ENCODE assay signal across 18 mouse cellular contexts in genomic region chr1:58610166-58610565, GRCm38 (mm10). TPM values are rescaled to one million over a fixed set of nuclear protein-coding genes. Genes with fewer than 3 reads are reported as not detected.
A peak's percentile ranks its signal among the peaks of the same experiment; 100 is the strongest.
DNase-seq lines count a peak whose midpoint lies in the region; ATAC-seq and TF ChIP-seq lines count a peak whose summit lies in the region.
"Had no signal": no experiment of that assay in that cellular context is flagged by ENCODE, and none has a peak within 500 bp of the region (broad histone marks: within the 10 kb centered on the region; RNA-seq: fewer than 3 reads in every experiment).

No protein-coding gene starts in this region.

- no peaks in the 10 kb centered on the region for H3K36me3 ChIP-seq in liver, adult 2 months (ENCODE audit: control insufficient read depth, insufficient read depth, low read length)
- no peaks in the 10 kb centered on the region for H3K36me3 ChIP-seq in lung, postnatal 0 days (ENCODE audit: insufficient read depth, low read length)
- no peaks in the 10 kb centered on the region for H3K36me3 ChIP-seq in hindbrain, postnatal 0 days (ENCODE audit: insufficient read depth, low read length)
- H3K36me3 ChIP-seq: embryonic facial prominence, embryonic 12.5 days; forebrain, embryonic 15.5 days; heart, embryonic 10.5 days; limb, embryonic 15.5 days had no signal

- 25% methylated on average over 1 of the region's 1 CpGs for WGBS in liver, adult 2 months
- WGBS in lung, postnatal 0 days: 49% methylated on average over 1 of the region's 1 CpGs
- 86% methylated on average over 1 of the region's 1 CpGs for WGBS in hindbrain, postnatal 0 days

- intact Hi-C loops in gastrocnemius, adult 2 months (cut with DNase I): no loop called here
- intact Hi-C loops in gastrocnemius, postnatal 14 days (cut with DNase I; ENCODE audit: low total_unique reads): no loop called here

- no peaks in the 10 kb centered on the region for H3K9me3 ChIP-seq in lung, postnatal 0 days (ENCODE audit: low read length)
- H3K9me3 ChIP-seq in hindbrain, postnatal 0 days (ENCODE audit: low read length): no peaks in the 10 kb centered on the region
- H3K9me3 ChIP-seq: embryonic facial prominence, embryonic 12.5 days; forebrain, embryonic 15.5 days; limb, embryonic 15.5 days had no signal

- no peaks in the 10 kb centered on the region for H3K27me3 ChIP-seq in liver, adult 2 months (ENCODE audit: control insufficient read depth, insufficient read depth, low read length)
- H3K27me3 ChIP-seq in lung, postnatal 0 days (replicated peaks; ENCODE audit: insufficient read depth, low read length): no peaks in the 10 kb centered on the region
- no peaks in the 10 kb centered on the region for H3K27me3 ChIP-seq in hindbrain, postnatal 0 days (ENCODE audit: insufficient read depth, low read length)
- H3K27me3 ChIP-seq: CH12.LX; embryonic facial prominence, embryonic 12.5 days; forebrain, embryonic 15.5 days; limb, embryonic 15.5 days; megakaryocyte, embryonic 14.5 days had no signal

- no peak overlapping the region for H3K9ac ChIP-seq in liver, adult 2 months (ENCODE audit: low read depth, low read length)
- H3K9ac ChIP-seq in lung, postnatal 0 days (replicated peaks; ENCODE audit: low read depth): no peak overlapping the region
- no peak overlapping the region for H3K9ac ChIP-seq in hindbrain, postnatal 0 days (replicated peaks; ENCODE audit: low read length)
- H3K9ac ChIP-seq: embryonic facial prominence, embryonic 12.5 days; forebrain, embryonic 15.5 days; limb, embryonic 15.5 days; liver, postnatal 0 days had no signal

- peak; percentile 60 for ATAC-seq in lung, postnatal 0 days
- no peak for ATAC-seq in hindbrain, postnatal 0 days
- ATAC-seq in inflammation-experienced regulatory T-cells, adult 6 months: no peak
- ATAC-seq: forebrain, embryonic 15.5 days; liver, postnatal 0 days had no signal

- peak; percentile 47 for TF ChIP-seq EP300 in lung, postnatal 0 days (IDR thresholded peaks at IDR 0.05)

- no peaks in the 10 kb centered on the region for H3K79me2 ChIP-seq in liver, adult 2 months (ENCODE audit: control insufficient read depth, insufficient read depth, low read length)

- H3K27ac ChIP-seq in gastrocnemius, adult 2 months: peak overlapping the region; percentile 39
- H3K27ac ChIP-seq in liver, adult 2 months (replicated peaks; ENCODE audit: insufficient read depth, low read depth, low read length): peak overlapping the region; percentile 93
- H3K27ac ChIP-seq in lung, postnatal 0 days (ENCODE audit: low read length): no peak overlapping the region
- H3K27ac ChIP-seq in hindbrain, postnatal 0 days: no peak overlapping the region
- H3K27ac ChIP-seq: embryonic facial prominence, embryonic 12.5 days; forebrain, embryonic 15.5 days; heart, embryonic 10.5 days; limb, embryonic 15.5 days had no signal

- peaks cover 18% of the 10 kb centered on the region for H3K4me1 ChIP-seq in liver, adult 2 months (ENCODE audit: control insufficient read depth, insufficient read depth, low read length)
- no peaks in the 10 kb centered on the region for H3K4me1 ChIP-seq in lung, postnatal 0 days (ENCODE audit: insufficient read depth, low read depth, low read length)
- H3K4me1 ChIP-seq in hindbrain, postnatal 0 days (ENCODE audit: insufficient read depth, low read length): no peaks in the 10 kb centered on the region
- H3K4me1 ChIP-seq: embryonic facial prominence, embryonic 12.5 days; forebrain, embryonic 15.5 days; heart, embryonic 10.5 days; limb, embryonic 15.5 days had no signal

- no peak for DNase-seq in gastrocnemius, adult 2 months
- DNase-seq in gastrocnemius, postnatal 14 days: no peak
- DNase-seq in liver, adult 2 months (ENCODE audit: extremely low read depth, low read depth, low spot score): peak; percentile 95
- no peak for DNase-seq in liver
- DNase-seq in lung, postnatal 0 days (ENCODE audit: low spot score): peak; percentile 69
- DNase-seq in hindbrain, postnatal 0 days (ENCODE audit: low spot score): no peak
- DNase-seq: cerebellum, adult 9-11 months; liver, postnatal 0 days; midbrain, embryonic 14.5 days; thymus, postnatal 25 days had no signal

- TF ChIP-seq CTCF in gastrocnemius, adult 2 months (IDR thresholded peaks at IDR 0.05): no peak
- no peak for TF ChIP-seq CTCF in liver, adult 2 months (IDR thresholded peaks at IDR 0.05; ENCODE audit: low read depth, low read length)
- TF ChIP-seq CTCF in lung, postnatal 0 days (IDR thresholded peaks at IDR 0.05): no peak
- no peak for TF ChIP-seq CTCF in hindbrain, postnatal 0 days (IDR thresholded peaks at IDR 0.05; ENCODE audit: low read depth)

- no peak overlapping the region for H3K4me3 ChIP-seq in gastrocnemius, adult 2 months
- no peak overlapping the region for H3K4me3 ChIP-seq in liver, adult 2 months (ENCODE audit: insufficient read depth, low read depth, low read length)
- no peak overlapping the region for H3K4me3 ChIP-seq in lung, postnatal 0 days (ENCODE audit: low read depth, low read length)
- H3K4me3 ChIP-seq in hindbrain, postnatal 0 days (ENCODE audit: low read length): no peak overlapping the region
- H3K4me3 ChIP-seq: embryonic facial prominence, embryonic 12.5 days; forebrain, embryonic 15.5 days; heart, embryonic 10.5 days; limb, embryonic 15.5 days; megakaryocyte, embryonic 14.5 days; myocyte had no signal

- TF ChIP-seq POLR2A in liver, adult 2 months (IDR thresholded peaks at IDR 0.05; ENCODE audit: extremely low read depth, insufficient read depth, low read length): no peak

- H3K4me2 ChIP-seq in lung, postnatal 0 days (replicated peaks; ENCODE audit: low read depth, low read length): no peak overlapping the region
- no peak overlapping the region for H3K4me2 ChIP-seq in hindbrain, postnatal 0 days (ENCODE audit: low read depth, low read length)
- H3K4me2 ChIP-seq: embryonic facial prominence, embryonic 12.5 days; forebrain, embryonic 15.5 days; limb, embryonic 15.5 days had no signal

RNA-seq across cellular contexts. Expression of gene Ndufb3, which starts 24.0 kb away (rescaled TPM):
- 100 to 1,000 TPM; 137 to 239 TPM for total RNA-seq in gastrocnemius, adult 2 months (2021)
- total RNA-seq in gastrocnemius, postnatal 14 days (2021): 100 to 1,000 TPM; 166 to 184 TPM
- total RNA-seq in liver, adult 2 months (2014; rRNA removed): 116 and 196 TPM in 2 replicates
- 48.0 and 52.4 TPM in 2 replicates for polyA plus RNA-seq in liver, adult 2 months (2012; rRNA removed)
- 162 and 163 TPM in 2 replicates for polyA plus RNA-seq in lung, postnatal 0 days (2015; fragmentation: Nextera tagmentation; extraction: Ambion mirVana)
- total RNA-seq in hindbrain, postnatal 0 days (2014; rRNA removed): 41.2 and 54.6 TPM in 2 replicates
- polyA plus RNA-seq in hindbrain, postnatal 0 days (2015; fragmentation: Nextera tagmentation; extraction: Ambion mirVana): 232 and 246 TPM in 2 replicates
- 10 to 100 TPM; 76.2 to 94.3 (median 83.6) TPM for polyA plus RNA-seq in inflammation-experienced regulatory T-cells, adult 6 months (2017; shearing (Covaris generic))

RNA-seq across cellular contexts. Expression of gene Fam126b, which starts 24.0 kb away (rescaled TPM):
- total RNA-seq in gastrocnemius, adult 2 months (2021): 10 to 100 TPM in 1 of 2 experiments, 1 to 10 TPM in 1; 7.8 to 14.2 TPM
- 1 to 10 TPM; 5.9 to 7.8 TPM for total RNA-seq in gastrocnemius, postnatal 14 days (2021)
- 22.6 and 33.0 TPM in 2 replicates for total RNA-seq in liver, adult 2 months (2014; rRNA removed)
- polyA plus RNA-seq in liver, adult 2 months (2012; rRNA removed): 1.8 and 2.3 TPM in 2 replicates
- 6.6 and 7.8 TPM in 2 replicates for polyA plus RNA-seq in lung, postnatal 0 days (2015; fragmentation: Nextera tagmentation; extraction: Ambion mirVana)
- 13.4 and 16.3 TPM in 2 replicates for total RNA-seq in hindbrain, postnatal 0 days (2014; rRNA removed)
- polyA plus RNA-seq in hindbrain, postnatal 0 days (2015; fragmentation: Nextera tagmentation; extraction: Ambion mirVana): 11.1 and 12.3 TPM in 2 replicates
- polyA plus RNA-seq in inflammation-experienced regulatory T-cells, adult 6 months (2017; shearing (Covaris generic)): 10 to 100 TPM in 2 of 3 experiments, 1 to 10 TPM in 1; 8.4 to 14.4 (median 14.1) TPM

Comparison
In these comparisons a context has a peak if more than half of its experiments do, and no peak if none do; other contexts are left out.
1. DNase-seq: peak in liver, adult 2 months (single experiment) and lung, postnatal 0 days (single experiment); none in gastrocnemius, adult 2 months (single experiment), gastrocnemius, postnatal 14 days (single experiment), liver (single experiment) and hindbrain, postnatal 0 days (single experiment).
2. H3K27ac ChIP-seq: peak in gastrocnemius, adult 2 months (single experiment) and liver, adult 2 months (single experiment); none in lung, postnatal 0 days (single experiment) and hindbrain, postnatal 0 days (single experiment).